ENCODE assay signal across 31 mouse cellular contexts in the genomic region with DNA sequence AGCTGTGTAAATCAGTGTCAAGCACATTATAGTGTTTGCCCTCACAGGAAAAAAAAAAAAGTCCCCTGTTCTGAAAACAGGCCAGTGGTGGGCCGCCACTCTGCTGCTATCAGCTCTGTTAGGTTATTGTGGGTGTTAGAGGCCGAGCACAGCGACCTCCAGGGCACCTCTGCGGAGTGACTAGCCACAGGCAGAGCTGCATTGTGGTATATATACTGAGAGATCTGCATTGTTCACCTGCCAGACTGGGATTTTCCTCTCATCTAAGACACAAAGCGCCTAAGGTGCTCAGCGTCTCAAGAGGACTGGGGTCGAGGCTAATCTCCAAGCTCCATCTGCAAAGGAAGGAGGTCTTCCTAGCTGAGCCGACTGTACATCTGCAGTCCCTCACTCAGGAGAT. TPM values are rescaled to one million over a fixed set of nuclear protein-coding genes. Genes with fewer than 3 reads are reported as not detected.
"Had no signal": no experiment of that assay in that cellular context is flagged by ENCODE, and none has a peak within 500 bp of the region (broad histone marks: within the 10 kb centered on the region; RNA-seq: fewer than 3 reads in every experiment).

No protein-coding gene starts in this region.

- H3K36me3 ChIP-seq: heart, embryonic 15.5 days; hindbrain, embryonic 10.5 days; hindbrain, embryonic 15.5 days; intestine, embryonic 15.5 days; kidney, embryonic 15.5 days had no signal

- H3K27ac ChIP-seq: heart, embryonic 13.5 days; heart, embryonic 15.5 days; hindbrain, embryonic 10.5 days; hindbrain, embryonic 12.5 days; hindbrain, embryonic 13.5 days; hindbrain, embryonic 14.5 days; hindbrain, embryonic 15.5 days; hindbrain, postnatal 0 days; intestine, embryonic 15.5 days; kidney, embryonic 15.5 days; kidney, postnatal 0 days; layer of hippocampus, adult 2 months had no signal

- H3K9me3 ChIP-seq: heart, embryonic 12.5 days; heart, embryonic 13.5 days; heart, embryonic 15.5 days; hindbrain, embryonic 10.5 days; hindbrain, embryonic 12.5 days; hindbrain, embryonic 13.5 days; hindbrain, embryonic 15.5 days; intestine, embryonic 15.5 days; kidney, embryonic 15.5 days had no signal

- H3K4me1 ChIP-seq: intestine, embryonic 15.5 days had no signal

- H3K27me3 ChIP-seq: hindbrain, embryonic 13.5 days; hindbrain, embryonic 15.5 days; intestine, embryonic 15.5 days had no signal

- DNase-seq: heart, postnatal 10 days; heart, postnatal 14 days; heart, postnatal 36 days; heart, postnatal 4 days; kidney, postnatal 10 days; kidney, postnatal 4 days; layer of hippocampus, adult 9-11 months; layer of hippocampus, postnatal 36 days had no signal

- H3K4me3 ChIP-seq: heart, embryonic 12.5 days; heart, embryonic 13.5 days; heart, embryonic 15.5 days; hindbrain, embryonic 10.5 days; hindbrain, embryonic 12.5 days; hindbrain, embryonic 13.5 days; hindbrain, embryonic 15.5 days; intestine, embryonic 15.5 days; kidney, embryonic 15.5 days; layer of hippocampus, adult 2 months had no signal

RNA-seq across cellular contexts. Expression of a gene that starts 13.9 kb away (rescaled TPM):
- total RNA-seq: heart, adult 8-10 months; heart, postnatal 10 days; heart, postnatal 14 days; heart, postnatal 25 days; heart, postnatal 36 days; heart, postnatal 4 days; hematopoietic stem cell, adult 5-6 weeks; layer of hippocampus, postnatal 10 days had no signal
- polyA plus RNA-seq: heart, embryonic 11.5 days; heart, embryonic 12.5 days; heart, embryonic 13.5 days; heart, embryonic 14.5 days; heart, postnatal 0 days; inflammation-experienced regulatory T-cells, adult 6 months; intestine, postnatal 0 days; kidney, adult 2 months; kidney, postnatal 0 days had no signal
